Mouse (Mus musculus) intestine, embryonic 16.5 days (tissue): ENCODE results near the gene Cdh13. TPM values are rescaled to one million over a fixed set of nuclear protein-coding genes. Genes with fewer than 3 reads are reported as not detected.
"Not testable (repeated sequence)": the region's sequence is repeated elsewhere in the genome, so short reads cannot be mapped to it uniquely, and the experiment has no call there.

Experiments used
- ATAC-seq: fragments of 200-750 bp; cut with Nextera tagmentation; 2 replicates; pipeline ENCODE4 v1.8.0; 2017; ENCODE audit warnings: moderate TSS enrichment, moderate library complexity
- H3K27ac ChIP-seq: fragments of 300-500 bp; sonication (generic); 2 replicates; pipeline ENCODE4 v1.5.1; 2014; ENCODE audit warnings: mild to moderate bottlenecking, low read length
- H3K27me3 ChIP-seq: fragments of 300-500 bp; sonication (generic); replicated peaks from 2 replicates; pipeline ENCODE4 v1.6.1; 2014; ENCODE audit warnings: low read length, control low read depth, mixed read lengths; ENCODE audit not compliant: control insufficient read depth, insufficient read depth
- H3K36me3 ChIP-seq: fragments of 300-500 bp; sonication (generic); 2 replicates; pipeline ENCODE4 v1.6.1; 2014; ENCODE audit warnings: low read length, control low read depth; ENCODE audit not compliant: control insufficient read depth, insufficient read depth
- H3K4me1 ChIP-seq: fragments of 300-500 bp; sonication (generic); 2 replicates; pipeline ENCODE4 v1.6.1; 2014; ENCODE audit warnings: low read length, control low read depth, mixed read lengths; ENCODE audit not compliant: control insufficient read depth, insufficient read depth
- H3K4me2 ChIP-seq: fragments of 300-500 bp; sonication (generic); 2 replicates; pipeline ENCODE4 v1.6.1; 2014; ENCODE audit warnings: low read depth, low read length, control low read depth
- H3K4me3 ChIP-seq: fragments of 300-500 bp; sonication (generic); 2 replicates; pipeline ENCODE4 v1.5.1; 2014; ENCODE audit warnings: mild to moderate bottlenecking, low read length
- H3K9ac ChIP-seq: fragments of 300-500 bp; sonication (generic); 2 replicates; pipeline ENCODE4 v1.6.1; 2014; ENCODE audit warnings: low read depth, low read length
- H3K9me3 ChIP-seq: fragments of 300-500 bp; sonication (generic); 2 replicates; pipeline ENCODE4 v1.6.1; 2016; ENCODE audit warnings: low read length, control low read depth; ENCODE audit not compliant: control insufficient read depth
- WGBS: fragments of 180-500 bp; shearing (Covaris S2); extraction: QIAGEN DNeasy Blood & Tissue Kit; methylation state at CpG from one replicate; pipeline ENCODE4 v1.1.7; 2014; 5-methylcytosine and 5-hydroxymethylcytosine counted together
- polyA plus RNA-seq: library from polyadenylated mRNA; unstranded; fragments of >200 nt; fragmentation: Nextera tagmentation; extraction: Ambion mirVana; gene quantifications from 2 replicates; pipeline ENCODE4 v1.2.1, GENCODE M21; 2015

Gene Cdh13
- polyA plus RNA-seq, 1 experiment from 2014 or later = 6.5 TPM

DNA sequence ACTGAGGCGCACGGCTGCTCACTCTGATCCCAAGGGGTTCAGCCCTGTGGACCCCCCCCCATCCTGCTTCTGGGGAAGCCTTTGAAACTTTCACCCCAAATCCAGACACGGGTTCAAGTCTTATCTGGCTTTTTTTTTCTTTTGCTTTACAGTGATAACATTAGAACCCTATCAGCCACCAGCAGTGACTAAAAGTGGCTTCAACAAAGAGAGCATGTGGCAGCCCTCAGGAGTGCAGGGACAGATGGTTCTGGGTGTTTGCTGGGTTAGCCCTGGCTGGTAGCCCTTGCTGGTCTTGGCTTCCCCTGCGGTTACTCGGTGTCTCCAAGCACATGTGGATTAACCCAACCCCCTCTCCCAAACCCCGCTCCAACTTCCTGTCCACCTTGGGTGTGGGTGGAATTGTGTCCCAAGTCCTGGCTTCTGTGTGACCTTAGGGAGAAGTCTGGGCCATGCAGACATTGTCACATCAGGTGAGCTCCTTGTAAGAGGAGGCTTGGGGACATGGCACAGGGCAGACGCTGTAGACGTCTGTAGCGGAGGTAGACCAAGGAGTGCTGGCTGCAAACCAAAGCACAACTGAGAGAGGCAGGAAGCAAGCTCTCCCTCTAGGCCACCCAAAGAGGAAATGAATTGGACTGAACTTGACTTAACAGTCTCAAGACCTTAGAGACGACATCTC lies 1069.6 kb downstream of the Cdh13 start:
- Histone ChIP-seq H3K27ac (no peak overlapping the region), H3K9ac (no peak overlapping the region), H3K4me2 (no peak overlapping the region), H3K9me3 (no peaks in the 10 kb centered on the region), H3K27me3 (no peaks in the 10 kb centered on the region), H3K4me3 (no peak overlapping the region), H3K4me1 (no peaks in the 10 kb centered on the region), H3K36me3 (peaks cover 9% of the 10 kb centered on the region)
- ATAC-seq = no peak
- 73% methylated on average over 10 of the region's 10 CpGs for WGBS

- WGBS = 86% methylated on average over 6 of the region's 6 CpGs
- no peaks in the 10 kb centered on the region for H3K27me3 ChIP-seq
- H3K4me1 ChIP-seq = no peaks in the 10 kb centered on the region
- ATAC-seq = no peak
- H3K27ac ChIP-seq = no peak overlapping the region
- peaks cover 8% of the 10 kb centered on the region for H3K36me3 ChIP-seq
- no peak overlapping the region for H3K9ac ChIP-seq
- H3K4me3 ChIP-seq = no peak overlapping the region
- no peaks in the 10 kb centered on the region for H3K9me3 ChIP-seq
- no peak overlapping the region for H3K4me2 ChIP-seq
Measured at GRCm38 (mm10) chr8:119353659-119354023, 1070.1 kb downstream of the Cdh13 start.

- H3K4me3 ChIP-seq, H3K4me1 ChIP-seq, H3K4me2 ChIP-seq, H3K27ac ChIP-seq, H3K36me3 ChIP-seq, H3K9me3 ChIP-seq, H3K27me3 ChIP-seq, H3K9ac ChIP-seq, ATAC-seq: not testable (repeated sequence)
- WGBS = 64% methylated on average over 5 of the region's 5 CpGs
Measured at GRCm38 (mm10) chr8:119356631-119357030, 1073.1 kb downstream of the Cdh13 start.

DNA sequence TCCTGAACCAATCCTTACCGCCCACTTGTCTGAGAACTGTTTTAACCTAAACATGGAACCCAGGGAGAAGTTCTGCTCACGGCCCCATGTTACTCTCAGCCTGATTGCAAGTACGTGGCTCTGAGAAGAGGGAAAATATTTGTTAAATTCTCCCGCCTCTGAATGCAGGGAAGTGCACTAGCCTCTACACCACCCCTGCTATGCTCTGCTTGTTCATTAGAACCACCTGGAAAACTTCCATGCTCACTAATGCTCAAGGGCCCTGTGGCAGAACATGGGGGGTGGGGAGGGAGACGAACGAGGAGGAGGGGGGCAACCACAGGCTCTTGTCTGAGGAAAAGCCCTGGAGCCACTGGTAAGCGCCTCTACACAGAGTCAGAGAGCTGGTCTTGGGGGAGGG lies 1074.6 kb downstream of the Cdh13 start:
- Histone ChIP-seq H3K9me3 (no peaks in the 10 kb centered on the region), H3K27ac (no peak overlapping the region), H3K4me3 (no peak overlapping the region), H3K9ac (no peak overlapping the region), H3K4me2 (no peak overlapping the region), H3K27me3 (no peaks in the 10 kb centered on the region), H3K36me3 (no peaks in the 10 kb centered on the region), H3K4me1 (no peaks in the 10 kb centered on the region)
- WGBS = 71% methylated on average over 7 of the region's 7 CpGs
- ATAC-seq = no peak

DNA sequence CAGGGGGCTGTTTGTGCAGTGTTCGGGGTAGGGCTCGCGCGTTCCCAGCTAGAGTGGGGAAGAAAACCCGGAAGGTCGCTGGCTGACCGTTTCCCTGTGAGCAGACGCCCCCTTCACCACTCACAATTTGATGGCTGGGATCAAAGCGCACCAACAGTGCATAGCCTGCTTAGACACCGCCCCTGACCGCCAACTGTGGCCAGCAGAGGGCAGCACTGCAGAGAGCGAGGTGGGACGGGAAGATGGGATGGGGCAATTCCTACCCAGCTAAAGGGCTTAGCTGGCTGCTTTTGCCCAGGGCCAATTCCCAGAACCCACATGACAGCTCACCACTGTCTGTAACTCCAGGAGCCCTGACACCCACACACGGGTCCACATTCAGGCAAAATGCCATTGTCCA lies 1075.3 kb downstream of the Cdh13 start:
- H3K4me2 ChIP-seq = no peak overlapping the region
- H3K27ac ChIP-seq = no peak overlapping the region
- no peaks in the 10 kb centered on the region for H3K36me3 ChIP-seq
- H3K9ac ChIP-seq = no peak overlapping the region
- H3K9me3 ChIP-seq = no peaks in the 10 kb centered on the region
- WGBS = 48% methylated on average over 14 of the region's 14 CpGs
- H3K27me3 ChIP-seq = no peaks in the 10 kb centered on the region
- H3K4me1 ChIP-seq = no peaks in the 10 kb centered on the region
- ATAC-seq = 0 out of 2 replicates have a peak, but pooled peaks have one; percentile 28
- H3K4me3 ChIP-seq = no peak overlapping the region

GRCm38 (mm10) chr8:119360686-119361295 lies 1077.3 kb downstream of the Cdh13 start:
- no peak overlapping the region for H3K4me3 ChIP-seq
- WGBS = 41% methylated on average over 8 of the region's 8 CpGs
- H3K27ac ChIP-seq = no peak overlapping the region
- no peaks in the 10 kb centered on the region for H3K36me3 ChIP-seq
- no peaks in the 10 kb centered on the region for H3K27me3 ChIP-seq
- H3K4me1 ChIP-seq = no peaks in the 10 kb centered on the region
- no peak overlapping the region for H3K4me2 ChIP-seq
- no peak for ATAC-seq
- no peaks in the 10 kb centered on the region for H3K9me3 ChIP-seq
- H3K9ac ChIP-seq = no peak overlapping the region
